Mouse (Mus musculus): ENCODE measurements at regions not wholly inside any gene's neighbourhood (a gene's known extent, or its start where the extent isn't known, plus 50 kb on each side); places are given as distances from the start of the nearest gene placed in this dataset.
A peak's percentile ranks its signal among the peaks of the same experiment; 100 is the strongest.
"Not testable (repeated sequence)": the region's sequence is repeated elsewhere in the genome, so short reads cannot be mapped to it uniquely, and the experiment has no call there.

- 89% methylated on average over 2 of the region's 2 CpGs for WGBS
- ATAC-seq, H3K27ac ChIP-seq: not testable (repeated sequence)
Observed at GRCm38 (mm10) chr10:22556401-22556800, 88.4 kb upstream of the Slc2a12 start.

DNA sequence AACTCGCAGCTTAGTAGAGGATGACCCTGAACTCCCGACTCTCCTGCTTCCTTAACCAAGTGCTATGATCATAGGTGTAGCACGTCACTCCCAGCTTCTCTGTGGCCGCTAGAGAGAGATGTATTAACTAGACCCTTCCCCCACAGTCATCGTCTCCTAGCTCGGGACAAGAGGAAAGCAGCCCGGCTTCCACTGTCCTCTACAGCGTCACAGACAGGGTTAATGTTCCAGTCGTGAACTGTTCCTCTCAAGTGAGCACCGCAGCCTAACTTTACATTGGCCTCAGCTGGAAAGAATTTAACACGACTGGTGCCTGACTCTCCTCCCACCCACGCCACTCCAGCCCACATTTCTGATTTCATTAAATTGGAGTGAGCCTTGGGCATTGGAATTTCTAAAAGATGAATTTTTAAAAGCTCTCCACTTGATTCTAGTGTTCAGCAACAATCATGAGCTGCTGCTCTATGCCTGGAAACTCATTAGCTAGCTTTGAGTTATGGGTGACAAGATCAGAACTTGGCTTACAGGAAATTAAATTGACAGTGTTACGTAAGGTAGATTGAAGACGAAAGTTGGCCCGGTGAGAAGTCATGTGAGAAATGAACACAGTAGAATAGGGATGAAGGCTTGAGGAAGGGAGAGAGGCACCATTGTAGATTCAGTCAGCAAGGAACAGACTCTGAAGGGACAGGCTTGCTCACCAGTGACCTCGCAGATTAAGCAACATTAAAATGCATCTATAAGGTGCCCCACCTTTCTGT is 75.4 kb upstream of the Slc2a12 start:
- H3K9ac ChIP-seq (replicated peaks); H3K4me2 ChIP-seq (replicated peaks); H3K27ac ChIP-seq; H3K4me3 ChIP-seq (replicated peaks); H3K4me1 ChIP-seq (replicated peaks); H3K27me3 ChIP-seq; H3K36me3 ChIP-seq; ATAC-seq; H3K9me3 ChIP-seq: not testable (repeated sequence)
- 72% methylated on average over 16 of the region's 16 CpGs for WGBS

More at GRCm38 (mm10) chr10:22556401-22556800, 88.4 kb upstream of the Slc2a12 start:
- not testable (repeated sequence) for H3K4me2 ChIP-seq (replicated peaks); H3K4me3 ChIP-seq (replicated peaks); H3K9ac ChIP-seq (replicated peaks); H3K27me3 ChIP-seq; H3K4me1 ChIP-seq (replicated peaks); H3K9me3 ChIP-seq; H3K36me3 ChIP-seq

DNA sequence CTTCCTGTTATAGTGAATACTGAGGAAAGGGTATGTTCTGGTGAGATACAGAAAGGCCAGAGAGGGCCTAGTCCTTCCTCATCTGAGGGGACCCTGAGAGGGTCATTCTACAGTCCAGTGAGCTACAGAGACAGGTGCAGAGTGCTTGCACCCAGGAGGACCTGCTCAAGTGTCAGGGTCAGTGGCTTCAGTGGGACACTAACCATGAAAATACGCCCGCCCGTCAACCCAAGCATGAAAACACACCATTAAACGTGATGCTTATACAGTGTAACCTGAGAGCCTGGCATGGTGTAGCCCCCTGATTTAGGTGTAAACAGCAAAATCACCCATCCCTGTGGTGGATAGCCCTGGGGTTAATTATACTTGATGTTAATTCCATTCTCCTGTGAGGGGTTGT is 70.8 kb upstream of the Slc2a12 start:
- H3K4me3 ChIP-seq (replicated peaks); H3K9me3 ChIP-seq; H3K27ac ChIP-seq; H3K4me1 ChIP-seq (replicated peaks); H3K27me3 ChIP-seq; ATAC-seq; H3K9ac ChIP-seq (replicated peaks); H3K36me3 ChIP-seq; H3K4me2 ChIP-seq (replicated peaks): not testable (repeated sequence)
- 96% methylated on average over 4 of the region's 4 CpGs for WGBS

DNA sequence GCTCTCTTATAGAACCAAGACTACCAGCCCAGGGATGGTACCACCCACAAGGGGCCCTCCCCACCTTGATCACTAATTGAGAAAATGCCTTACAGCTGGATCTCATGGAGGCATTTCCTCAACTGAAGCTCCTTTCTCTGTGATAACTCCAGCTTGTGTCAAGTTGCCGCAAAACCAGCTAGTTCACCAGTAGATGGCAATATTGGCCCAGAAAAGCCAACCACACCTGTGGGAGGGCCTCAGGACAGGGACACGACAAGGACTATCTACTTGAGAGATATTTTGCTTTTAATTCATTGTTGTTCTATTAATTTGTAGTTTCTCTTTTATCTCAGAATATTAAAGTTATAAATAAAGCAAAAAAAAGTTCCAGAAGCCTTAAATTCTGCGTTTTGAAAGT is 65.4 kb upstream of the Slc2a12 start:
- not testable (repeated sequence) for H3K27me3 ChIP-seq; H3K27ac ChIP-seq; H3K4me1 ChIP-seq (replicated peaks); H3K9ac ChIP-seq (replicated peaks); H3K36me3 ChIP-seq; H3K9me3 ChIP-seq; H3K4me2 ChIP-seq (replicated peaks); H3K4me3 ChIP-seq (replicated peaks)
- WGBS, result 17% methylated on average over 3 of the region's 3 CpGs
- peak; percentile 77; the same call in 1 of the 2 replicates for ATAC-seq

DNA sequence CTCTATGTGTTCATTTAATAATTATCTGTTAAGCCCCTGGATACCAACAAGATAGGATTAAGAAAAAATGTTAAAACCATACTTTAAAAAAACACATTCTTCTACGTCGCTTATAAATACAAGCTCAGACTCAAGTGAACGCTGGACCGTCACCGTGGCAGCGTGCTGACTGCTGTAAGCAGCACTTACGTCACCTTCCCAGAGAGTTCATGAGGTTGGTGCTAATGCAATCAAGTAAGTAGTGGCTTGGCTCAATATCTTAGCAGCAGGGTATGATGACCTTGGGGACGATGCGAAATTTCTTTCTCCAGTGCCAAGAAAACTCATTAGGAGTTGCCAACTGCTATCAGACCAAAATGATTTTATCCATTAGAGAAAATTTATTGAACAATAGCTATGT is 63.5 kb upstream of the Slc2a12 start:
- not testable (repeated sequence) for H3K4me1 ChIP-seq (replicated peaks); H3K9me3 ChIP-seq; ATAC-seq; H3K27ac ChIP-seq; H3K36me3 ChIP-seq; H3K27me3 ChIP-seq; H3K4me2 ChIP-seq (replicated peaks); H3K4me3 ChIP-seq (replicated peaks); H3K9ac ChIP-seq (replicated peaks)
- 78% methylated on average over 9 of the region's 9 CpGs for WGBS

GRCm38 (mm10) chr10:22583306-22583705 is 61.5 kb upstream of the Slc2a12 start:
- H3K36me3 ChIP-seq, ATAC-seq: not testable (repeated sequence)

DNA sequence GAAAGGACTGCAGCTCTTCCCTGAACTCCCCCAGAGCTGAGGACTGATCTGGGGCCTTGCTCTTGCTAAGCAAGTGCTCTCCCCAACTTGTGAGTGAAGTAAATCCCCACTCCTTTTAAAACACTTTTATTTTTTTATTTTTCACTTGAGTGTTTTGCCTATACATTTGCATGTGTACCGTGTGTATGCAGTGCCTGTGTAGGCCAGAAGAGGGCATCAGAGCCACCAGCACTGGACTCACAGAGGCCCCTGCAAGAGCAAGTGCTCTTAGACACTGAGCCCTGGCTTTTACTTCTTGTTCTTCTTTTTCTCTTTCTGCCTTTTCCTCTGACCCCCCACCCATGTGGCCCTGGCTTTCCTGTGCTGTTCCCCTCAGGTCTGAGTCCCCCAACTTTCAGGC is 56.2 kb upstream of the Slc2a12 start:
- not testable (repeated sequence) for H3K36me3 ChIP-seq; H3K9me3 ChIP-seq; H3K27me3 ChIP-seq; H3K4me3 ChIP-seq (replicated peaks); H3K4me1 ChIP-seq (replicated peaks); H3K9ac ChIP-seq (replicated peaks); ATAC-seq; H3K27ac ChIP-seq; H3K4me2 ChIP-seq (replicated peaks)
- 90% methylated on average over 1 of the region's 1 CpGs for WGBS

More at GRCm38 (mm10) chr10:22583306-22583705, 61.5 kb upstream of the Slc2a12 start:
- not testable (repeated sequence) for H3K9ac ChIP-seq (replicated peaks); H3K4me3 ChIP-seq (replicated peaks); H3K9me3 ChIP-seq; H3K27ac ChIP-seq; H3K4me2 ChIP-seq (replicated peaks); H3K4me1 ChIP-seq (replicated peaks); H3K27me3 ChIP-seq
- WGBS, result 85% methylated on average over 2 of the region's 2 CpGs

GRCm38 (mm10) chr10:22591664-22592063 is 53.1 kb upstream of the Slc2a12 start:
- H3K27ac ChIP-seq; H3K36me3 ChIP-seq; H3K9ac ChIP-seq (replicated peaks); H3K9me3 ChIP-seq; H3K4me1 ChIP-seq (replicated peaks); H3K27me3 ChIP-seq; H3K4me2 ChIP-seq (replicated peaks); H3K4me3 ChIP-seq (replicated peaks): not testable (repeated sequence)
- peak; percentile 85 for ATAC-seq
- 16% methylated on average over 4 of the region's 4 CpGs for WGBS

GRCm38 (mm10) chr10:22592189-22592603 is 52.6 kb upstream of the Slc2a12 start:
- H3K27ac ChIP-seq, result peak overlapping the region; percentile 19; the same call in 1 of the 2 replicates
- not testable (repeated sequence) for H3K4me2 ChIP-seq (replicated peaks); H3K4me3 ChIP-seq (replicated peaks); H3K4me1 ChIP-seq (replicated peaks); H3K9ac ChIP-seq (replicated peaks); H3K36me3 ChIP-seq; H3K27me3 ChIP-seq; H3K9me3 ChIP-seq
- ATAC-seq, result peak; percentile 69; the same call in 1 of the 2 replicates
- WGBS, result 9% methylated on average over 4 of the region's 4 CpGs

- H3K36me3 ChIP-seq; H3K27me3 ChIP-seq; H3K4me3 ChIP-seq (replicated peaks); H3K9ac ChIP-seq (replicated peaks); H3K4me2 ChIP-seq (replicated peaks); H3K4me1 ChIP-seq (replicated peaks); H3K9me3 ChIP-seq: not testable (repeated sequence)
- ATAC-seq, result peak; percentile 14; the same call in 1 of the 2 replicates
- peak overlapping the region; percentile 19; the same call in 1 of the 2 replicates for H3K27ac ChIP-seq
- 54% methylated on average over 6 of the region's 6 CpGs for WGBS
Observed at GRCm38 (mm10) chr10:22592752-22593151, 52.1 kb upstream of the Slc2a12 start.
